Mouse (Mus musculus) ovary, postnatal 36 days (tissue): Measurements from ENCODE around the gene Psmg3.
A peak's percentile ranks its signal among the peaks of the same experiment; 100 is the strongest.

Source experiments
- DNase-seq: peaks from one replicate; pipeline ENCODE4 v3.0.0; 2022; ENCODE audit warnings: low spot score, mixed read lengths

The Psmg3 gene

DNA sequence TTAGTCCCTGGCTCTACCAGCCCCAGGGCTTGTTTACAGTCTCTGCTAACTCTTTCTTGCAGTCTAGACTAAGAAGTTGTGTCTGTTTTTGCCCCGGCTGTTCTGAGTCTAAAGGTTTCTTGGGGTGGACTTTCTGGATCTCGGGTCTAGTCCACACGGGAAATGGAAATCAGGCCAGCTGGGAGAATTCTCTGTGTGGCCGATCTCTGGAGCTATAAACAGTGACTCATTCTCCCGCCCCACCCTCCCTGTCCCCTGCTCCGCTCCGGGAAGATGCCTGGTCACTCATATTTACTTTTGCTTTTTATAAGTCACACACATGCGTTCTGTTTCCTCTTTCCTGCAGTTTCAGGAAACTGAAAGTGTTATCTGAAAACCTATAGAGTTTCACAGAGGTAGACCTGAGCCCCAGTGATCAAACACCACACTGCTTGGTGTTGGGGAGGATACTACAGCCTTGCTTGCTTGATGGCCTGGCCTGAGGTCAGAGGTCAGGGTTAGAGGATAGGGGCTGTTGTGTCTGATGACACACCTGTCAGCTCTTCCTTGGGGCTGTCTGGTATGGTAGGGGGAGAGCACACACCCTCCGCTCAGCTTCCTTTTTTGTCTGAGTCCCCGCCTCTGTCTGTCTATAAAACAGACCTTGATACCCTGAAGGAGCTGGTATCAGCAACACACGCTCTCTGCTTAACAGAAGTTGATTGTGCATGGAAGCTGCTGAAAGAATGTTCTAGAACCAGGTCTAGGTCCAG is 33.2 kb downstream of the Psmg3 start:
- no peak for DNase-seq

DNA sequence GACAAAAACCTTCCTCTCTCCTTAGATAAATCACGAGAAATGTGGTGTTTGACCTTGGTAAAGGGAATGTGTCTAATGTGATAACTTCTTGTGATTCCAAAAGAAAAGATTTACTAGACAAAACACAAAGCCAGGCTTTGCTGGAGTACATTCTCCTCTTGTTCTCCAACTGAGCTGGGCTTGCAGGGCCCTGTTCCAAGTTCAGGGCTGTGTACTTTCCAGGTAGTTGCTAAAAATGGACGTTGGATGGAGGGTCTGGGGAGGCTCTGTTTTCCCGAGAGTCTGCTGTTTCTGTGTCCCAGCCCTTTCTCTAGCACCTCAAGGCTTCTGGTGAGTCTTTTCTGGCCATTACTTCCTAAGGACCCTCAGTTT is 33.7 kb downstream of the Psmg3 start:
- no peak for DNase-seq

DNA sequence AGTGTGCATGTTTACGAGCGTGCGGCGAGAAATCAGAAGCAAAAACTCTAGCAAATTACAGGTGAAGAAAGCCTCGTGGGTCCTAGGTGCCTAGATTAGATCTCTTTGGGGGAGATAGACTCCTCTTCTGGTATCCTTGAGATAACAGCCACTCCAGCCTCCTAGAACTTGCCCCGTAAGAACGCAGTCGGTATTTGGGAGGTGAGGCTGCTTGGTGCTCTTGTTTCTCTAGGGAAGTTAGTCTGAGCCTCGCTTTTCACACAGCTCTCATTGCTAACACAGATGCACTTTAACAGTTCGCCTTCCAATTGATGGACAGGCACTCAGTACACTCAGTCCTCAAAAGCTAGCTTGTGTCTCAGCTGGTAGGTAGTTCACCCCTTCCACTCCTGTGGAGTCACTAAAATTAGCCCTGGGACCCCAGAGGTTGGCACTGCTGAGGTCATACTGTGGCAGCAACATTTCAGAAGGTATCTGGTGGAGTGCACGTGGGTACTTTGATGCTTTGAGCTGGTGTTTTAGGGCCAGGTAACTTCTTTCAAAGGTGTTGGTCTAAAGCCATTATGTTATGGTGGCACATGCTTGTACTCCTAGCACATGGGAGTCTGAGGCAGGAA is 34.4 kb downstream of the Psmg3 start:
- no peak for DNase-seq

DNA sequence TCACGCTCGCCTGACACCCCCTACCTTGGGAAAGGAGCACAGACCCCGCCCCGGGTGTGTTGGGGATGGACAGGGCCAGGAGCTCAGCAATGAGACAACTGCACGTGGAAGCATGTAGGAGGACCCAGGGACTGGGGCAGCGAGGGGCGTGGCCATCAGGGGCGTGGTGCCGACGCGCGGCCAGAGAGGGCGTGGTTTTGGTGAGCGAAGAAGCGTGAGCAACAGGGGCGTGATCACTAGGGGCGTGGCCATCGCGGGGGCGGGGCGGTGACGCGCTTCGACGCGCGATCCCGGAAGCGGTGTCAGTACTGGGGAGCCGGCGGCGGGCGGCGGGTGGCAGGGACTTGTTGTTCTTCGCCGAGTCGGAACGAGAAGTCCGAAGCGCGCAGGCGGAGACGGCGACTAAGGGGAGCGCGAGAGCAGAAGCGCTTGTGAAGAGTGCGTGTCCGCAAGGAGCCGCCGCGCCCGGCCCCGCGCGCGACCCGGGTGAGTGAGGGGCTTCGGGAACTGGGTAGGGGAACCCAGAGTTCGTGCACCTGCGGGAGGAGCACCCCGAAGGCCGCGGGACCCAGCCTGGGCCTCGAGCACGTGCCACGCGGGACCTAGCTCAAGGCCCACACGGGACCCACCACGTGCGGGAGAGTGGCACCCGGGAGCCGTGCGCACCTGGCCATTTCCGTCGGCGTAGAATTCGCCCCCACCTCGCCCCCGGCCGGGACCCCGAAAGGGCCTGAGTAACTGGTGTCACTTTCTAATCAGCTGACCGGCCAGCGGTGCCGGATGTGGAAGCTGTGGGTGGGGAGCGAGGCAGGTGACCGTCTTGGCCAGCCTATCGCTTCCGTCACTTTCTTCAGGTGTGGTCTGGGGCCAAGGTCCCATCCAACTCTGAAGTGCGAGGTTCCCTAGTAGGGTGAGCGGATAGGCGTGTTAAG is 35.2 kb downstream of the Psmg3 start, which contains the start of gene Mafk:
Gene Mafk (plus strand): TSS at position 287 of the 932 bp plus-strand sequence.
- peak; percentile 99 for DNase-seq

DNA sequence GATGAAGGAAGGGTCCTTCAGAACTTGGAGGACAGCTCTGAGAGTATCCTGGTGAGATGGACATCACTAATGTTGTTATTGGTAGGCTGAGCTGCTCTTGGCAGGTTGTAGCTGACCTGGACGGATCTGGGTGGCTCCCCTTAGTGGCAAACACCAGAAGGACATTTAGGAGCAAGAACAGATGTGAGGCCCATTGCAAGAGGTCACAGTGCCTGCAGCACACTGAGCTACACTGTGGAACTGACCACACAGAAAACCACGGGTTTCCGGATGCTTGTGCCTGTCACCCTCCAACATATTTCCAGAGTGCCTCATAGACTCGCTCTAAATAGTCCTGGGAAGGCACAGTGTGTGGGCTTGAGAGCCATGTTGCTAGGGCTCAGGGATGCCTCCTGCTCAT is 37.2 kb downstream of the Psmg3 start:
- no peak for DNase-seq

DNA sequence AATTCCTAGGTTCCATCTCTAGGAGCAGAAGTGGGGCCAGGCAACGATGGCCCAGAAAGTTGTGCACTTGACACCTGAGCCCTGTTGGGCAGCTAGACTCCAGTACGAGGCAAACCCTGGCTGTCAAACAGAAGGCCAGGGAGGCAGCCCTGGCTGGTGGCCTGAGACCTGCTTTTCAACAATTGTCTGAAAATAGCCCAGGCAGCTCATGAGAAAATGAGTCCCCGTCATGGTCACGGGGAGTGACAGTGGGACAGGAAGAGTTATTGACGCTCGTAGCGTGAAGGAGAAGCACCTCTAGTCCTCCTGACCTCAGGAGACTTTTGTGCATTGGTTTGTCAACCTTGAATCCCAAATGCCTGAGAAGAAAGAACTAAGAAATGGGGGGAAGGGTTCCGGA is 45.3 kb downstream of the Psmg3 start:
- DNase-seq = no peak

DNA sequence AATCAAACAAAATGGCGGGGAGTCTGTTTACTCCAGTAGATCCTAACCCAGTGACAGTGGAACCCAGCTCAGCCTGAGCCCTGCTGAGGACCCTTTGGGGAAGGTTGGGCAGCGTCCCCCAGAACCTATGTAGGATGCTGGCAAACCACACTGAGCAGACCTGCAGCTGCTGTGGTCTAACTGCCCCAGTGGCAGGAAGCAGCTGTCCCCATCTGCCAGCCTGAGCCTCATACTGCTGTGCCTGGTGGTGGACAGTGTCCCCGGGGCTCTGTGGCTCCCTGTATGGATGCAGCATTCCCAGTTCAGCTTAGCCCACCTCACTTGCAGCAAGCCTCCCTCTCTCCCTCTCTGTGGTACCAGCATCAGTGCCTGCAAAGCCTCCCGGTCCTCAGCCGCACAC is 49.7 kb downstream of the Psmg3 start:
- no peak for DNase-seq

DNA sequence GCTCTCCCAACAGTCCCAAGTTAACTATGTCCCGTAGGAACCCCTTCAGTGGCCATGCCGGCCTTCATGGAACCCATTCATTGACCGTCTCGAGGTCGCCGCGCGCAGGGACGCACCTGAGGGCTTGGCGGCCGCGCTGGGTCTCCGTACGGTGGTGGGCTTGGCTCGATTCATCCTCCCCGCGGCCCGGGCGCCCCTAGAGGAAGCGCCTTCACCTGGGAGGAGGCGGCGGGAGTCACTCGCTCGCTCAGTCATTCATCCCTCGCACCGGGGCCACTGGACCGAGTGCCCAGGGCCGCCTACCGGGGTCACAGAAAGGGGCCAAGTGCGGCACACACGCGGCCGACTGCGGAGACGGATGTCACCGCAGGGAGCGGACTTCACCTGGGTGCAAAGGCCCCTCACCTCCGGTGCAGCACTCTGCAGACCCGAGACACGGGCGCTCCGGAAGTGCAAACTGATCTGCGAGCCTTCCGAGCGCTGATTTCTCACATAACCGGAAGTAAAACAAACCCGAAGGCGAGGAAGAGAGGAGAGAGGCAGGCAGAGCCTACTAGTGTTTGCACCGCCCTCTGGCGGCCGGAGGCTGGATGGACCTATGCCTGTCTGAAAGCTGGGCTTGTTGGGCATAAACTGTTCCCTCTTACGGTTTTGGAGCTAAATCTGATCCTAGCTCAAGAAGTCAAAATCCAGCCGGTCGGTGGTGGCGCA is 51.3 kb downstream of the Psmg3 start, which contains the start of gene Ints1:
Gene Ints1 (minus strand): TSS at position 459 of the 711 bp plus-strand sequence.
- peak; percentile 93 for DNase-seq
